In the genomic region with DNA sequence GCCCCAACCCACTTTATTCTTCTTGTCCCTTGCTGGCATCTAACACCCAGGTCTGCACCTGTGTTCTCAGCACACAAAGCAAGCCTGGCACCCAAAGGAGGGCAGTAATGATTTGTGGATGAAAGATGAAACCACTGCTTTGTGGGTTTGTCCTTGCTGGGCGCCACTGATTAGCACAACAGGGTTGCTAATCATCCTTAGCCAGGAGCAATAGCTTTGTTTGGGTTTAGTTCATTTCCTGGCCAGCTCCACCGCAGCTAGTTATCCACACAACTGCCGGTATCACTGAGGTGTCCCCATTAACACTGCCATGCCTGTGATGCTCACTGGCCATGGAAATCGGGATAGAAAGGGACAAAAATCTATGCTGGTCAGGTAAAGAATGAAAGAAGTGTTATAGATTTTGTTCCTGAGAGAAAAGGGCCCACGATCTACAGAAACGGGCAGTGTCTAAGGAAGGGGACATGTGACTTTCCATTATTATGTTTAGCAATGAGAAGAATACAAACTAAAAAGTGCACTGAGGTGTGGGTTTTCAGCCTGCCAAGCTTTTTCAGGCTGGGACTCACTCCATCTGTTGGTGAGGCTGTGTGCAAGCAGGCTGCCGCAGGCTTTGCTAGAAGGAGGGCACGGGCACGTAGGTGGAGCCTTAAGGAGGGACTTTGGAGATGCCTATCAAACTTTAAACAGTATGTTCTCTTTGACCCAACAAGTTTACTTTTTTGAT, we compare ENCODE assay signal across 7 mouse cellular contexts.
DNase-seq lines count a peak whose midpoint lies in the region; ATAC-seq lines count a peak whose summit lies in the region.

No protein-coding gene starts in this region.

- H3K4me2 ChIP-seq in limb, embryonic 13.5 days (replicated peaks), result no peak overlapping the region; the same call in 1 of the 2 replicates
- no peak overlapping the region for H3K4me2 ChIP-seq in midbrain, embryonic 12.5 days (replicated peaks)

- no peak for ATAC-seq in limb, embryonic 13.5 days (ENCODE audit: low FRiP score, low read depth)
- peak; percentile 61 for ATAC-seq in midbrain, embryonic 12.5 days (ENCODE audit: low FRiP score, low read depth)

- no peaks in the 10 kb centered on the region for H3K36me3 ChIP-seq in limb, embryonic 13.5 days
- H3K36me3 ChIP-seq in midbrain, embryonic 12.5 days, result no peaks in the 10 kb centered on the region

- H3K4me1 ChIP-seq in limb, embryonic 13.5 days, result peaks cover 38% of the 10 kb centered on the region
- peaks cover 16% of the 10 kb centered on the region; the same call in 1 of the 2 replicates for H3K4me1 ChIP-seq in midbrain, embryonic 12.5 days

- DNase-seq in A20 (ENCODE audit: low read depth, low spot score), result peak; percentile 87
- peak; percentile 84 for DNase-seq in CD4-positive, CD25-positive, alpha-beta regulatory T cell, adult 2 months (ENCODE audit: low read depth, low spot score)
- peak; percentile 42 to 61 for DNase-seq in cerebellum, postnatal 25 days
- DNase-seq in heart, postnatal 4 days, result peak; percentile 28
- peak; percentile 69 to 72 for DNase-seq in thymus, postnatal 10 days (ENCODE audit: low spot score in 2 of 2)

- H3K9me3 ChIP-seq in limb, embryonic 13.5 days, result no peaks in the 10 kb centered on the region
- no peaks in the 10 kb centered on the region for H3K9me3 ChIP-seq in midbrain, embryonic 12.5 days

- no peak overlapping the region for H3K9ac ChIP-seq in limb, embryonic 13.5 days
- no peak overlapping the region for H3K9ac ChIP-seq in midbrain, embryonic 12.5 days (replicated peaks)

- WGBS in limb, embryonic 13.5 days, result 14% methylated on average over 9 of the region's 9 CpGs
- 11% methylated on average over 9 of the region's 9 CpGs for WGBS in midbrain, embryonic 12.5 days

- no peak overlapping the region for H3K4me3 ChIP-seq in limb, embryonic 13.5 days
- no peak overlapping the region for H3K4me3 ChIP-seq in midbrain, embryonic 12.5 days

- 0 out of 2 replicates have a peak overlapping the region, but pooled peaks have one; percentile 28 for H3K27ac ChIP-seq in limb, embryonic 13.5 days
- H3K27ac ChIP-seq in midbrain, embryonic 12.5 days (replicated peaks), result 0 out of 2 replicates have a peak overlapping the region, but pooled peaks have one; percentile 3

- no peaks in the 10 kb centered on the region for H3K27me3 ChIP-seq in limb, embryonic 13.5 days
- no peaks in the 10 kb centered on the region for H3K27me3 ChIP-seq in midbrain, embryonic 12.5 days

Comparison
In these comparisons a context has a peak if more than half of its experiments do, and no peak if none do; other contexts are left out.
1. DNase-seq: peak in every context shown above with its lines; median percentile 87 in A20; 84 in CD4-positive, CD25-positive, alpha-beta regulatory T cell, adult 2 months; 70 in thymus, postnatal 10 days; 52 in cerebellum, postnatal 25 days; 28 in heart, postnatal 4 days.